Mouse (Mus musculus): ENCODE results near the gene Asb4. TPM values are rescaled to one million over a fixed set of nuclear protein-coding genes. Genes with fewer than 3 reads are reported as not detected.

The Asb4 gene
- polyA plus RNA-seq, 1 experiment from 2014 or later = 12.3 TPM

DNA sequence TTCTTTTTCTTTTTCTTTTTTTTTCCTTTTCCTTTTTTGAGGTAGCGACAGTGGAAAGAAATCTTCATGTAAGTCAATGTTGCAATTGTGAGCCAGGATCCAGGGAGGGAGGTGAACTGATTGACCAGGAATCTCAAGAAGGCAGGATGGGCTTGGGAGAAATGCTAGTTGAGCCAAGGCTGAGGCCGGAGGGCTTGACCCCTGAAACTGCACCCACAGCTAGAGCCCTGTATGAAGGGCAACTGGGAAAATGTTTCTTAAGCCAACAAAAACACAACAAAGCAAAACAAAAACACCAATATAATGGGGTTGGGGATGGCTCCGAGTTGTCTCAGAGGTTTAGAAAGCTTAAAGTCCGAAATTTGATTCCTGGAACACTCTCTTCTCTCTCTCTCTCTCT is 65.2 kb downstream of the Asb4 start:
- H3K4me1 ChIP-seq (replicated peaks) = peaks cover 15% of the 10 kb centered on the region
- H3K9ac ChIP-seq = no peak overlapping the region
- no peak overlapping the region for H3K4me2 ChIP-seq
- no peak overlapping the region for H3K27ac ChIP-seq
- H3K9me3 ChIP-seq (replicated peaks) = no peaks in the 10 kb centered on the region
- H3K36me3 ChIP-seq = no peaks in the 10 kb centered on the region
- no peak for ATAC-seq (ENCODE audit: low read depth)
- 62% methylated on average over 4 of the region's 4 CpGs for WGBS (ENCODE audit: insufficient replicate concordance)
- H3K4me3 ChIP-seq (replicated peaks) = no peak overlapping the region
- H3K27me3 ChIP-seq = no peaks in the 10 kb centered on the region
- no peak for DNase-seq

DNA sequence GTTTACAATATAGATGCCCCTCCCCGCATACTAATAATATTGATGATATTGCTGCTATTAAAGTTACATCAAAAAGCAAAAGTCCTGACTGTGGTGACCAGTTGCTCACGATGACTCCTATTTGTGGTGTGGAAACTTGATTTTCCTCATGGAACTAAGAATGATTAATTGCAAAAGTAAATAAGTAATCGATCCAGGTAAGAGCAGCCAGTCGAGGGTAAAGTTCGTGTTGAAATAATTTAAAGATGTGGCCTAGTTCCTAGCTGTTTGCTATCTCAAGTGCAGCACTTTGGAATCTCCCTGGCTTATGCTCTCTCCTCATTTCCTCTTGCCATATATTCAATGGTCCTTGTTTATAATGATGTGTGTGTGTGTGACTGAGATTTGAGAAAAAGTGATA is 66.7 kb downstream of the Asb4 start:
- Histone ChIP-seq H3K9ac (no peak overlapping the region), H3K4me1 (replicated peaks) (peaks cover 13% of the 10 kb centered on the region), H3K27me3 (no peaks in the 10 kb centered on the region), H3K4me2 (no peak overlapping the region), H3K36me3 (no peaks in the 10 kb centered on the region), H3K27ac (no peak overlapping the region), H3K9me3 (replicated peaks) (no peaks in the 10 kb centered on the region), H3K4me3 (replicated peaks) (no peak overlapping the region)
- no peak for ATAC-seq (ENCODE audit: low read depth)
- no peak for DNase-seq
- WGBS (ENCODE audit: insufficient replicate concordance) = 73% methylated on average over 5 of the region's 5 CpGs

DNA sequence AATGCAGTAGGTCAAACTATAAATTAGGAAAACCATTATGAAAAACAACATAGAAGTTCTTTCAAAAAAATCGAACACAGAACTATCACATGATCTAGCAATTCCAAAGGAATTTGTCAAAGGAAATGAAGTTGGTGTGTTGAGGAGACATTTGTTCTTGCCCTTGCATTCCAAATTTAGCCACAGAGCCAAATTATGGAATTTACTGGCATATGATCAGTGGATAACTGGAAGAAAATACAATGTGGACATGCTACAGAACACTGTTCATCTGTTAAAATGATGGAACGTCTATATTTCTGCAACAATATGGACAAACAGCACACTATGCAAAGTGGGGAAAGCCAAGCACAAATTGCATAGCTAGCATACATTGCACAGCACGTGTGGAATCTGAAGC is 72.7 kb downstream of the Asb4 start:
- H3K4me3 ChIP-seq (replicated peaks) = no peak overlapping the region
- ATAC-seq (ENCODE audit: low read depth) = no peak
- no peaks in the 10 kb centered on the region for H3K27me3 ChIP-seq
- no peak overlapping the region for H3K4me2 ChIP-seq
- H3K9ac ChIP-seq = no peak overlapping the region
- 53% methylated on average over 3 of the region's 3 CpGs for WGBS (ENCODE audit: insufficient replicate concordance)
- no peak overlapping the region for H3K27ac ChIP-seq
- DNase-seq = no peak
- H3K9me3 ChIP-seq (replicated peaks) = no peaks in the 10 kb centered on the region
- H3K36me3 ChIP-seq = no peaks in the 10 kb centered on the region
- H3K4me1 ChIP-seq (replicated peaks) = no peaks in the 10 kb centered on the region

GRCm38 (mm10) chr6:5470480-5471318 is 87.5 kb downstream of the Asb4 start:
- DNase-seq (no peak), ATAC-seq (ENCODE audit: low read depth) (no peak)
- Histone ChIP-seq H3K9me3 (replicated peaks) (no peaks in the 10 kb centered on the region), H3K4me3 (replicated peaks) (no peak overlapping the region), H3K27me3 (no peaks in the 10 kb centered on the region), H3K4me2 (no peak overlapping the region), H3K9ac (no peak overlapping the region), H3K27ac (no peak overlapping the region), H3K36me3 (no peaks in the 10 kb centered on the region), H3K4me1 (replicated peaks) (no peaks in the 10 kb centered on the region)
- 69% methylated on average over 10 of the region's 10 CpGs for WGBS (ENCODE audit: insufficient replicate concordance)

- Histone ChIP-seq H3K27ac (no peak overlapping the region), H3K36me3 (no peaks in the 10 kb centered on the region), H3K9ac (no peak overlapping the region), H3K4me2 (no peak overlapping the region), H3K4me1 (replicated peaks) (no peaks in the 10 kb centered on the region), H3K9me3 (replicated peaks) (no peaks in the 10 kb centered on the region), H3K4me3 (replicated peaks) (no peak overlapping the region), H3K27me3 (no peaks in the 10 kb centered on the region)
- WGBS (ENCODE audit: insufficient replicate concordance) = 76% methylated on average over 2 of the region's 2 CpGs
- DNase-seq = no peak
- ATAC-seq (ENCODE audit: low read depth) = no peak
Observed at GRCm38 (mm10) chr6:5472692-5473091, 89.5 kb downstream of the Asb4 start.

GRCm38 (mm10) chr6:5474021-5474420 is 90.8 kb downstream of the Asb4 start:
- H3K4me1 ChIP-seq (replicated peaks) = no peaks in the 10 kb centered on the region
- no peak for ATAC-seq (ENCODE audit: low read depth)
- H3K9ac ChIP-seq = no peak overlapping the region
- H3K4me2 ChIP-seq = no peak overlapping the region
- no peaks in the 10 kb centered on the region for H3K27me3 ChIP-seq
- 20% methylated on average over 1 of the region's 1 CpGs for WGBS (ENCODE audit: insufficient replicate concordance)
- H3K9me3 ChIP-seq (replicated peaks) = no peaks in the 10 kb centered on the region
- no peaks in the 10 kb centered on the region for H3K36me3 ChIP-seq
- no peak overlapping the region for H3K27ac ChIP-seq
- no peak overlapping the region for H3K4me3 ChIP-seq (replicated peaks)
- no peak for DNase-seq

GRCm38 (mm10) chr6:5481066-5481465 is 97.9 kb downstream of the Asb4 start:
- Histone ChIP-seq H3K27ac (no peak overlapping the region), H3K4me3 (replicated peaks) (no peak overlapping the region), H3K4me1 (replicated peaks) (no peaks in the 10 kb centered on the region), H3K9ac (no peak overlapping the region), H3K36me3 (no peaks in the 10 kb centered on the region), H3K27me3 (no peaks in the 10 kb centered on the region), H3K9me3 (replicated peaks) (no peaks in the 10 kb centered on the region), H3K4me2 (no peak overlapping the region)
- 73% methylated on average over 2 of the region's 2 CpGs for WGBS (ENCODE audit: insufficient replicate concordance)
- DNase-seq = no peak
- no peak for ATAC-seq (ENCODE audit: low read depth)

DNA sequence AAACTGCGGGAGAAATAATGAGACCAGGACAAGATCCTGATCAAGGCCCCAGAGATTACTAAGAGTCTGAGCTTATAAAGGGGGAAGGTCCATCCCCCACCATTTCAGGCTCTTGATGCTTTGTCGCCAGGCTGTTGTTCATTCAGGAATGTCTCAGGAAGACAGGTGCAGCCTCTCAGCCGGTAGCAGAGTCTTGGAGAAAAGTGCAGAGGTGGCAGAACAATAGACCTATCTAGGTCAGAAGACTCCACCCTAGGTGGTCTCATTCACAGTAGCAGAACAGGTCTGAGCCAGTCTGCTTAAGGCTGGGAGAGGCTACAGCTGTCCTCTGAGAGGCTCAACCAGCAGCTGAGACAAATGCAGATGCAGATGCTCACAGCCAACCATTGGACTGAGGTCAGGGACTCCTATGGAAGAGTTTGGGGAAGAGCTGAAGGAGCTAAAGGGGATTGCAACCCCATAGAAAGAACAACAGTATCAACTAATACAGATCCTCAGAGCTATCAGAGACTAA is 99.1 kb downstream of the Asb4 start:
- 63% methylated on average over 3 of the region's 3 CpGs for whole genome bisulfite sequencing (ENCODE audit: insufficient replicate concordance)
- Histone ChIP-seq H3K27ac (no peak overlapping the region), H3K9ac (no peak overlapping the region), H3K4me2 (no peak overlapping the region), H3K36me3 (0 out of 2 replicates have a peak, but pooled peaks cover 2% of the 10 kb centered on the region), H3K27me3 (no peaks in the 10 kb centered on the region), H3K9me3 (replicated peaks) (no peaks in the 10 kb centered on the region), H3K4me1 (replicated peaks) (no peaks in the 10 kb centered on the region), H3K4me3 (replicated peaks) (no peak overlapping the region)
- ATAC-seq (ENCODE audit: low read depth) = no peak
- DNase-seq = no peak

Other genes with a start within 250 kb of the Asb4 start
- gene Pon1, start 189.4 kb upstream of the Asb4 start, polyA plus RNA-seq (2015; fragmentation: Nextera tagmentation; extraction: Ambion mirVana) = 2.3 TPM in 2 replicates
- gene Pon3, start 127.1 kb upstream of the Asb4 start, polyA plus RNA-seq (2015; fragmentation: Nextera tagmentation; extraction: Ambion mirVana) = 15.7 and 17.8 TPM in 2 replicates
- 52.6 and 58.3 TPM in 2 replicates for gene Pon2, start 84.9 kb upstream of the Asb4 start, polyA plus RNA-seq (2015; fragmentation: Nextera tagmentation; extraction: Ambion mirVana)
- 1.2 and 1.4 TPM in 2 replicates for gene Pdk4, start 112.9 kb downstream of the Asb4 start, polyA plus RNA-seq (2015; fragmentation: Nextera tagmentation; extraction: Ambion mirVana)

Measured in liver, embryonic 13.5 days (tissue).